Mouse (Mus musculus) neural tube, embryonic 12.5 days (tissue): Measurements from ENCODE around the gene Trim71. TPM values are rescaled to one million over a fixed set of nuclear protein-coding genes. Genes with fewer than 3 reads are reported as not detected.

Experiments used
- ATAC-seq: fragments of 200-750 bp; cut with Nextera tagmentation; 2 replicates; pipeline ENCODE4 v1.8.0; 2017; ENCODE audit warnings: low read depth, mild to moderate bottlenecking, moderate TSS enrichment, moderate library complexity; ENCODE audit not compliant: low FRiP score
- H3K27ac ChIP-seq: fragments of 300-500 bp; sonication (generic); 2 replicates; pipeline ENCODE4 v1.5.1; 2016
- H3K27me3 ChIP-seq: fragments of 300-500 bp; sonication (generic); replicated peaks from 2 replicates; pipeline ENCODE4 v1.6.1; 2016; ENCODE audit warnings: mild to moderate bottlenecking
- H3K36me3 ChIP-seq: fragments of 300-500 bp; sonication (generic); 2 replicates; pipeline ENCODE4 v1.6.1; 2016; ENCODE audit warnings: mild to moderate bottlenecking
- H3K4me1 ChIP-seq: fragments of 300-500 bp; sonication (generic); 2 replicates; pipeline ENCODE4 v1.6.1; 2016
- H3K4me2 ChIP-seq: fragments of 300-500 bp; sonication (generic); replicated peaks from 2 replicates; pipeline ENCODE4 v1.6.1; 2016; ENCODE audit warnings: mild to moderate bottlenecking
- H3K4me3 ChIP-seq: fragments of 300-500 bp; sonication (generic); 2 replicates; pipeline ENCODE4 v1.5.1; 2016
- H3K9ac ChIP-seq: fragments of 300-500 bp; sonication (generic); 2 replicates; pipeline ENCODE4 v1.6.1; 2016; ENCODE audit warnings: mild to moderate bottlenecking
- H3K9me3 ChIP-seq: fragments of 300-500 bp; sonication (generic); 2 replicates; pipeline ENCODE4 v1.6.1; 2016; ENCODE audit warnings: mild to moderate bottlenecking
- WGBS: fragments of 180-500 bp; shearing (Covaris S2); methylation state at CpG from one replicate; pipeline ENCODE4 v1.1.7; 2016; 5-methylcytosine and 5-hydroxymethylcytosine counted together
- polyA plus RNA-seq: library from polyadenylated mRNA; unstranded; fragments of >200 nt; fragmentation: Nextera tagmentation; extraction: Ambion mirVana; gene quantifications from 2 replicates; pipeline ENCODE4 v1.2.1, GENCODE M21; 2016

Trim71 gene
- 0.98 and 1.4 TPM in 2 replicates for polyA plus RNA-seq

DNA sequence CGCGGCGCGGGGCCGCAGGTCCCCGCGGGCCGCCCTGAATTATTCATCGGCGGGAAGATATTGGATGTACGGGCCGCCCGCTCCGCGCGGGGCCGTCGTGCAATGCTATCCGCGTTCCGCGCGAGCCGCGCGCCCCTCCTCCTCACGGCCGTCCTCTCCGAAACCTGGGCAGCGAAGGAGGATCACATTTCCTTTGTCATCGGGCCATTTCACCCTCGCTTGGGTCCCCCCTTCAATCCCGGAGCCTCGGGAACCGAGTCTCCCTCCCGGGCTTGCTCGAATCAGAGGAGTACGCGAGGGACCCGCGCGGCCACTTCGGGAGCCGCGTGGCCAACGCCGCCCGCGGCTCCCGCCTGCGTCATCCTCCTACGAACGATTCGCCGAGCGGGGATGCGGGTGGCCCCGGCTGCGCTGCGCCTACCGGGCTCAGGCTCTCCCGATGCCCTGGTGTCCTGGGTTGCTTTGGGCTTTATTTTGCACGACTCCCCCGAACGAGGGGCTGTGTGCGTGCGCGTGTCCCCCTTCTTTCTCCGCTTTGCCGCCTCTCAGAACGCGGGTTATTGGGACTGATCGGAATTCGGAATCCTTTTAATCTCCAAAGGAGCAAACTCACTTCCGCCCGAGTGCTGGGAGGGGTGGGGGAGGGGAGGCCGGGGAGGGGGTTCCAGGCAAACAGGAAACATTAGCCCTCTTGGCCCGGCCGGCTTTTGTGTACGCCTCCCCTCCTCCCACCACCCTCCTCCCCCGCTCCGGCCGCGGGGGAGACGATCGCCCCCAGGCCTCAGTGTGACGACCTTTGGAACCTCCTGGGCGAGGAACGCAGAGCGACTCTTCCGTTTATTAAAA is at the start of gene Trim71:
Gene Trim71 (minus strand): TSS at position 609 of the 846 bp plus-strand sequence.
- H3K9me3 ChIP-seq = no peaks in the 10 kb centered on the region
- peak within 1 kb of the TSS; percentile 67 for H3K4me3 ChIP-seq
- peaks cover 42% of the 10 kb centered on the region for H3K4me1 ChIP-seq
- no peaks in the 10 kb centered on the region for H3K36me3 ChIP-seq
- H3K4me2 ChIP-seq = peak within 1 kb of the TSS; percentile 87
- ATAC-seq = peak; percentile 78
- WGBS = under 1% methylated on average over 91 of the region's 91 CpGs
- peak within 1 kb of the TSS; percentile 75 for H3K9ac ChIP-seq
- peaks cover 19% of the 10 kb centered on the region for H3K27me3 ChIP-seq
- peak within 1 kb of the TSS; percentile 80 for H3K27ac ChIP-seq

DNA sequence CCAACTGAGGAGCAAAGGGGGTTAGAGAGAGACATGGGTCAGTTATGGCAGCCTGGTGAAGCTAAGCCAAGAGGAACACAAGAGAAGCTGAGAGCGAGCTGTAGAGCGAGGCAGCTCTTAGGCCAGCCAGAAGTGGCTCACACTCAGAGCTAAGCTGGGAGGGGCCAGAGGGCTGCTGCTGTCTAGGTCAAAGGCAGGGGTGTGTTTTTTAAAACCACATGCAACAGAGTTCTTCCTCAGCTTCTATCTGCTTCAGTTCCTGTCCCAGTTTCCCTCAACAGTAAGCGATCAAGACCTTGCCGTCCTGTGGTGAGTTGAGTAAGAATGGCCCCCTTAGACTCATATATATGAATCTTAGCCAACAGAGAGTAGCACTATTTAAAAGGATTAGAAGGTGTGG is 48.9 kb upstream of the Trim71 start:
- no peaks in the 10 kb centered on the region for H3K4me1 ChIP-seq
- H3K9me3 ChIP-seq = no peaks in the 10 kb centered on the region
- H3K9ac ChIP-seq = no peak overlapping the region
- WGBS = 96% methylated on average over 4 of the region's 4 CpGs
- H3K27ac ChIP-seq = no peak overlapping the region
- no peak overlapping the region for H3K4me3 ChIP-seq
- no peak overlapping the region for H3K4me2 ChIP-seq
- ATAC-seq = no peak
- no peaks in the 10 kb centered on the region for H3K27me3 ChIP-seq
- peaks cover 76% of the 10 kb centered on the region for H3K36me3 ChIP-seq

- Histone ChIP-seq H3K4me2 (no peak overlapping the region), H3K27ac (no peak overlapping the region), H3K36me3 (peaks cover 76% of the 10 kb centered on the region), H3K9me3 (no peaks in the 10 kb centered on the region), H3K4me1 (no peaks in the 10 kb centered on the region), H3K9ac (no peak overlapping the region), H3K27me3 (no peaks in the 10 kb centered on the region), H3K4me3 (no peak overlapping the region)
- no peak for ATAC-seq
- 87% methylated on average over 4 of the region's 4 CpGs for WGBS
These were observed 48.4 kb upstream of the Trim71 start for GRCm38 (mm10) chr9:114612566-114612965.

DNA sequence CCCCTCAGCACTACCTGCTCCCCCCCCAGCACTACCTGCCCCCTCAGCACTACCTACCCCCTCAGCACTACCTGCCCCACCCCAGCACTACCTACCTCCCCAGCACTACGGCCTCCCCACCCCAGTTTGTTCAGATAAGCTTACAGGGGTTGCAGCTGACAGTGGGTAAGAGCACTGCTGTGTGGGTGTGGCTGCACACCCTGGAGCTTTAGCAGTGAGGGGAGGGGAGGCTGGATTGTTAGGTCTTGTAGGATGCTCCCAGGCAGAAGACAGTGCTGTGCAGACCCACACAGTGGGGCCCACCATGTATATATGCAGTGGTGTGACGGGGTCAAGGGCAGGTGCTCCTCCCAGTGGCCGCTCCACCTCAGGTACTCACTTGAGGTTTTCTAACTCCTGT is 46.1 kb upstream of the Trim71 start:
- Histone ChIP-seq H3K27ac (no peak overlapping the region), H3K4me2 (no peak overlapping the region), H3K4me1 (no peaks in the 10 kb centered on the region), H3K4me3 (no peak overlapping the region), H3K9me3 (no peaks in the 10 kb centered on the region), H3K27me3 (no peaks in the 10 kb centered on the region), H3K36me3 (peaks cover 70% of the 10 kb centered on the region), H3K9ac (no peak overlapping the region)
- no peak for ATAC-seq
- 92% methylated on average over 3 of the region's 3 CpGs for WGBS

GRCm38 (mm10) chr9:114603876-114604540 is 39.8 kb upstream of the Trim71 start:
- H3K27me3 ChIP-seq = no peaks in the 10 kb centered on the region
- H3K4me3 ChIP-seq = no peak overlapping the region
- no peak for ATAC-seq
- H3K27ac ChIP-seq = no peak overlapping the region
- no peaks in the 10 kb centered on the region for H3K9me3 ChIP-seq
- H3K4me2 ChIP-seq = no peak overlapping the region
- peaks cover 52% of the 10 kb centered on the region for H3K36me3 ChIP-seq
- no peaks in the 10 kb centered on the region for H3K4me1 ChIP-seq
- H3K9ac ChIP-seq = no peak overlapping the region
- 71% methylated on average over 12 of the region's 12 CpGs for WGBS

DNA sequence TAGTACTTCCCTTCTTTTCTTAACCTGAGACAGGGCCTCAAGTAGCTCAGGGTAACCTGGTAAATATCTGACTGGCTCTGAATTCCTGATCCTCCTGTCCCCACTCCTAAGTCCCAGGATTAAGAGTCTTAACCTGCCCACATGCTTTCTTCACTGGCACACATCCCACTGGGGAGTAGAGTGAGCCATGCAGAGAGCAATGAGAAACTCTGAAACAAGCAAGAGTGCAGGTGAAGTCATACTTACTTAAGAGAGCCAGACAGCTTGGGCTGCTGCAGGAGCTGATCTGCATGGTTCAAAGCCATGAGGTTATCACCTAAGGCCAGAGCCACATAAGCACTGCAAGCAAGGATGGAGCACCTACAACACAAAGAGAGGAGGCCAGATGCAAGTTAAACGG is 36.9 kb upstream of the Trim71 start:
- H3K36me3 ChIP-seq = peaks cover 57% of the 10 kb centered on the region
- H3K9me3 ChIP-seq = no peaks in the 10 kb centered on the region
- no peaks in the 10 kb centered on the region for H3K4me1 ChIP-seq
- no peak overlapping the region for H3K4me2 ChIP-seq
- no peak overlapping the region for H3K27ac ChIP-seq
- 58% methylated on average over 1 of the region's 1 CpGs for WGBS
- H3K4me3 ChIP-seq = no peak overlapping the region
- no peak overlapping the region for H3K9ac ChIP-seq
- no peaks in the 10 kb centered on the region for H3K27me3 ChIP-seq
- ATAC-seq = no peak

DNA sequence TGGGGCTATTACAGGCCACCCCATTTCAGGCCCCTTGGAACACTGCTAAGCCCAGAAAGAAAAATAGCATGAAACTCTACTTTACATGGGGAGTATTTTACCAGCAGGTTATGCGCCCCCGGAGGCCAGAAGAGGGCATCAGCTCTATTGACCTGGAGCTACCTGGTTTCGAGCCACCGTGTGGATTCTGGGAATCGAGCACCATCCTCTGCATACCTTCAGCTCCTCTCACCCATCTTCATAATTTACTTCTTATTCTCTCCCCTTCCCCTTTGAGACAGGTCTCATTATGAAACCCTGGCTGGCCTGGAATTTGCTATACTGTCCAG is 20.8 kb upstream of the Trim71 start:
- no peak for ATAC-seq
- H3K9me3 ChIP-seq = no peaks in the 10 kb centered on the region
- peaks cover 6% of the 10 kb centered on the region for H3K4me1 ChIP-seq
- peaks cover 37% of the 10 kb centered on the region for H3K36me3 ChIP-seq
- peak overlapping the region; percentile 59; the same call in 1 of the 2 replicates for H3K4me2 ChIP-seq
- H3K9ac ChIP-seq = no peak overlapping the region
- no peaks in the 10 kb centered on the region for H3K27me3 ChIP-seq
- H3K4me3 ChIP-seq = no peak overlapping the region
- 35% methylated on average over 5 of the region's 5 CpGs for WGBS
- no peak overlapping the region for H3K27ac ChIP-seq

GRCm38 (mm10) chr9:114584183-114585016 is 20.2 kb upstream of the Trim71 start:
- Histone ChIP-seq H3K36me3 (peaks cover 32% of the 10 kb centered on the region), H3K9me3 (no peaks in the 10 kb centered on the region), H3K4me1 (peaks cover 6% of the 10 kb centered on the region), H3K27ac (0 out of 2 replicates have a peak overlapping the region, but pooled peaks have one; percentile 3), H3K4me3 (0 out of 2 replicates have a peak overlapping the region, but pooled peaks have one; percentile 9), H3K4me2 (peak overlapping the region; percentile 59), H3K9ac (no peak overlapping the region), H3K27me3 (no peaks in the 10 kb centered on the region)
- ATAC-seq = peak; percentile 89
- 3% methylated on average over 31 of the region's 31 CpGs for WGBS

DNA sequence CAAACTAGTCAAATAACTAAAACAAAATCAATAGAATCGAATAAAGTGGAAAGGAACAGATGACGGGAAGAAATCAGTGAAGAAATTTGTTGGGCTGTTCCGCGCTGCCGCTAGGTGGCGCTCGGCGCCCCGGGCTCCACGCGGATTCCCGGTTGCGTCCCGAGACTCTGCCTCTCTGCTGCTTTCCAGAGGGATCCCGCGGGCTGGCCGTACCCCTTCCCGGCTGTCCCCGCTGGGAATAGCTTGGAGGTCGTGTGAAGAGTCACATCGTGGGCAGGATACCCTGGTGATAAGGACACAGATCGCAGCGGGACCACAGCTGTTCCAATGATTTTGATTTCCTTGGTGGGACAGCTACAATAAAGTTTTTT is 19.6 kb upstream of the Trim71 start:
- Histone ChIP-seq H3K4me2 (peak overlapping the region; percentile 59), H3K27ac (0 out of 2 replicates have a peak overlapping the region, but pooled peaks have one; percentile 3), H3K36me3 (peaks cover 26% of the 10 kb centered on the region), H3K27me3 (no peaks in the 10 kb centered on the region), H3K4me3 (0 out of 2 replicates have a peak overlapping the region, but pooled peaks have one; percentile 9), H3K4me1 (peaks cover 6% of the 10 kb centered on the region), H3K9ac (no peak overlapping the region), H3K9me3 (no peaks in the 10 kb centered on the region)
- 1% methylated on average over 23 of the region's 23 CpGs for WGBS
- peak; percentile 83 for ATAC-seq

DNA sequence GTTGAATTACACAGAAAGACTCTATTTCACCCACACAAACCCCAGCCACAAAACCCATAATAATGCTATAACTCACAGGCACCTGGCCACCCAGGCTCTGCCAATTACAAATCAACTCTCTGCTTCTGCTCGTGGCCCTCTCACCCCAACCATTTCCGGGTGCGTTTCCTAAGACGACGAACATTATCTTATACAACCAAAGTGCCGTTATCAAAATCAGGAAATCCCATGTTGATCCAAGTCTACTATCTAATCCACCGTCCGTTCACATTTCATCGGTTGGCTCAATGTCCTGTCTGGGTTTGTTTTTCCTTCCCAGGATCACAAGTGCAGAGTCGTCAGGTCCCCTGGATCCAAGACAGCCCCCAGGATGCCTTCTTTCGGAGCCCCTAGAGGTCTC is 14.5 kb upstream of the Trim71 start:
- H3K36me3 ChIP-seq = no peaks in the 10 kb centered on the region
- no peak for ATAC-seq
- no peaks in the 10 kb centered on the region for H3K27me3 ChIP-seq
- no peaks in the 10 kb centered on the region for H3K4me1 ChIP-seq
- no peak overlapping the region for H3K27ac ChIP-seq
- no peak overlapping the region for H3K9ac ChIP-seq
- H3K9me3 ChIP-seq = no peaks in the 10 kb centered on the region
- no peak overlapping the region for H3K4me2 ChIP-seq
- no peak overlapping the region for H3K4me3 ChIP-seq
- WGBS = 84% methylated on average over 11 of the region's 11 CpGs

GRCm38 (mm10) chr9:114576001-114576400 is 11.8 kb upstream of the Trim71 start:
- no peak overlapping the region for H3K9ac ChIP-seq
- H3K9me3 ChIP-seq = no peaks in the 10 kb centered on the region
- no peaks in the 10 kb centered on the region for H3K27me3 ChIP-seq
- WGBS = 93% methylated on average over 1 of the region's 1 CpGs
- no peak overlapping the region for H3K4me2 ChIP-seq
- no peak overlapping the region for H3K27ac ChIP-seq
- H3K4me1 ChIP-seq = no peaks in the 10 kb centered on the region
- no peak overlapping the region for H3K4me3 ChIP-seq
- no peaks in the 10 kb centered on the region for H3K36me3 ChIP-seq
- ATAC-seq = no peak

GRCm38 (mm10) chr9:114573528-114573927 is 9.4 kb upstream of the Trim71 start:
- Histone ChIP-seq H3K4me3 (no peak overlapping the region), H3K4me1 (no peaks in the 10 kb centered on the region), H3K9me3 (no peaks in the 10 kb centered on the region), H3K4me2 (no peak overlapping the region), H3K9ac (no peak overlapping the region), H3K27ac (no peak overlapping the region), H3K36me3 (no peaks in the 10 kb centered on the region), H3K27me3 (no peaks in the 10 kb centered on the region)
- ATAC-seq = no peak
- WGBS = 62% methylated on average over 5 of the region's 5 CpGs
